Comparison of ENCODE assay signal across 12 mouse cellular contexts in genomic region chr7:24450585-24451017, GRCm38 (mm10). TPM values are rescaled to one million over a fixed set of nuclear protein-coding genes. Genes with fewer than 3 reads are reported as not detected.
A peak's percentile ranks its signal among the peaks of the same experiment; 100 is the strongest.
DNase-seq lines count a peak whose midpoint lies in the region; ATAC-seq lines count a peak whose summit lies in the region.
"Had no signal": no experiment of that assay in that cellular context is flagged by ENCODE, and none has a peak within 500 bp of the region (broad histone marks: within the 10 kb centered on the region; RNA-seq: fewer than 3 reads in every experiment).

No protein-coding gene starts in this region.

- ATAC-seq in megakaryocyte progenitor cell, adult 5-6 weeks (replicated peaks; ENCODE audit: poor library complexity) = peak; percentile 69
- ATAC-seq in erythroid progenitor cell, adult 5-6 weeks (replicated peaks; ENCODE audit: low FRiP score, poor library complexity, severe bottlenecking) = no peak

- DNase-seq in A20 (ENCODE audit: low read depth, low spot score) = peak; percentile 89
- DNase-seq in CD4-positive helper T cell, adult 2 months (ENCODE audit: low read depth, low spot score) = peak; percentile 71
- peak; percentile 59 for DNase-seq in c-Kit-positive CD71-positive TER-119-positive erythroid progenitor cells, embryonic 14.5 days (ENCODE audit: low spot score)
- DNase-seq in frontal cortex, postnatal 25 days (ENCODE audit: low spot score in 2 of 2) = no peak
- no peak for DNase-seq in adrenal gland, postnatal 4 days (ENCODE audit: low spot score in 2 of 2)
- DNase-seq: cerebellum, adult 8-10 months; kidney, adult 11 months; right cerebral cortex, adult 18-20 months had no signal

RNA-seq across cellular contexts. Expression of gene Irgc1, which starts 1.5 kb away (rescaled TPM):
- total RNA-seq in megakaryocyte progenitor cell, adult 5-6 weeks (2015) = 0.07 TPM in 1 of 2 replicates, not detected in the other
- not detected in 2 replicates for total RNA-seq in megakaryocyte progenitor cell, adult 5-6 weeks (2017)
- total RNA-seq in adrenal gland, postnatal 4 days (2021) = not detected
- total RNA-seq in erythroid progenitor cell, adult 5-6 weeks (2015; ENCODE audit: low replicate concordance) = not detected in 2 replicates
- total RNA-seq in erythroid progenitor cell, adult 5-6 weeks (2017; ENCODE audit: low replicate concordance) = not detected in 2 replicates
- total RNA-seq: layer of hippocampus, postnatal 14 days; liver, adult 2 months had no signal

RNA-seq across cellular contexts. Expression of gene Plaur, which starts 11.7 kb away (rescaled TPM):
- total RNA-seq in megakaryocyte progenitor cell, adult 5-6 weeks (2015) = 17.9 and 21.2 TPM in 2 replicates
- total RNA-seq in megakaryocyte progenitor cell, adult 5-6 weeks (2017) = 20.5 and 27.6 TPM in 2 replicates
- total RNA-seq in adrenal gland, postnatal 4 days (2021) = 10 to 100 TPM; 11.9 to 13.1 TPM
- total RNA-seq in erythroid progenitor cell, adult 5-6 weeks (2015; ENCODE audit: low replicate concordance) = 2.9 and 6.1 TPM in 2 replicates
- 1.1 and 7.2 TPM in 2 replicates for total RNA-seq in erythroid progenitor cell, adult 5-6 weeks (2017; ENCODE audit: low replicate concordance)

RNA-seq across cellular contexts. Expression of gene Cadm4, which starts 31.2 kb away (rescaled TPM):
- total RNA-seq in megakaryocyte progenitor cell, adult 5-6 weeks (2015) = not detected in 2 replicates
- total RNA-seq in megakaryocyte progenitor cell, adult 5-6 weeks (2017) = not detected in 2 replicates
- total RNA-seq in adrenal gland, postnatal 4 days (2021) = 10 to 100 TPM; 12.6 to 17.7 TPM
- total RNA-seq in erythroid progenitor cell, adult 5-6 weeks (2015; ENCODE audit: low replicate concordance) = not detected in 2 replicates
- total RNA-seq in erythroid progenitor cell, adult 5-6 weeks (2017; ENCODE audit: low replicate concordance) = not detected in 2 replicates

RNA-seq across cellular contexts. Expression of gene Smg9, which starts 51.2 kb away (rescaled TPM):
- 10.8 and 18.1 TPM in 2 replicates for total RNA-seq in megakaryocyte progenitor cell, adult 5-6 weeks (2015)
- 16.0 and 20.8 TPM in 2 replicates for total RNA-seq in megakaryocyte progenitor cell, adult 5-6 weeks (2017)
- 10 to 100 TPM; 25.6 to 32.3 TPM for total RNA-seq in adrenal gland, postnatal 4 days (2021)
- total RNA-seq in erythroid progenitor cell, adult 5-6 weeks (2015; ENCODE audit: low replicate concordance) = 33.9 and 52.0 TPM in 2 replicates
- total RNA-seq in erythroid progenitor cell, adult 5-6 weeks (2017; ENCODE audit: low replicate concordance) = 25.2 and 42.7 TPM in 2 replicates

RNA-seq across cellular contexts. Expression of gene Zfp428, which starts 56.2 kb away (rescaled TPM):
- total RNA-seq in megakaryocyte progenitor cell, adult 5-6 weeks (2015) = 2.0 and 2.2 TPM in 2 replicates
- total RNA-seq in megakaryocyte progenitor cell, adult 5-6 weeks (2017) = 1.3 and 3.6 TPM in 2 replicates
- 10 to 100 TPM; 11.1 to 16.2 TPM for total RNA-seq in adrenal gland, postnatal 4 days (2021)
- total RNA-seq in erythroid progenitor cell, adult 5-6 weeks (2015; ENCODE audit: low replicate concordance) = 0.84 TPM in 1 of 2 replicates, not detected in the other
- total RNA-seq in erythroid progenitor cell, adult 5-6 weeks (2017; ENCODE audit: low replicate concordance) = 2.0 TPM in 1 of 2 replicates, not detected in the other

Comparison
In these comparisons a context has a peak if more than half of its experiments do, and no peak if none do; other contexts are left out.
1. DNase-seq: peak in A20 (single experiment), CD4-positive helper T cell, adult 2 months (single experiment) and c-Kit-positive CD71-positive TER-119-positive erythroid progenitor cells, embryonic 14.5 days (single experiment); none in frontal cortex, postnatal 25 days (0 of 2) and adrenal gland, postnatal 4 days (0 of 2).
2. RNA of gene Cadm4, which starts 31.2 kb away (total RNA-seq): 12.6 to 17.7 TPM in adrenal gland, postnatal 4 days; not detected in megakaryocyte progenitor cell, adult 5-6 weeks and not detected in erythroid progenitor cell, adult 5-6 weeks; every median in the first group is over 10 times any median in the second.